Mouse (Mus musculus) liver, embryonic 14.5 days (tissue): ENCODE results near the gene Myh9. TPM values are rescaled to one million over a fixed set of nuclear protein-coding genes. Genes with fewer than 3 reads are reported as not detected.

Experiments
- ATAC-seq: fragments of 200-750 bp; cut with Nextera tagmentation; 2 replicates; pipeline ENCODE4 v1.8.0; 2017; ENCODE audit warnings: moderate number of reproducible peaks, mild to moderate bottlenecking, moderate library complexity; ENCODE audit not compliant: insufficient read depth
- DNase-seq, 3 experiments: peaks; one replicate each; pipeline ENCODE4 v3.0.0-alpha.2; 2012 to 2013; ENCODE audit warnings: low read depth in 3 of 3, low spot score in 3 of 3
- H3K27ac ChIP-seq: fragments of 300-500 bp; sonication (generic); 2 replicates; pipeline ENCODE4 v1.5.1; 2014; ENCODE audit warnings: moderate library complexity, mild to moderate bottlenecking, control low read depth, inconsistent platforms
- H3K27me3 ChIP-seq: fragments of 300-500 bp; sonication (generic); 2 replicates; pipeline ENCODE4 v1.6.1; 2014; ENCODE audit warnings: mild to moderate bottlenecking, low read length, moderate library complexity; ENCODE audit not compliant: control insufficient read depth, insufficient read depth
- H3K36me3 ChIP-seq: fragments of 300-500 bp; sonication (generic); replicated peaks from 2 replicates; pipeline ENCODE4 v1.6.1; 2014; ENCODE audit warnings: low read depth; ENCODE audit not compliant: control insufficient read depth, insufficient read depth
- H3K4me1 ChIP-seq, 2 experiments: fragments of 200-500 bp in 1 of 2; fragments of 300-500 bp in 1 of 2; sonication (generic) in 1 of 2; replicated peaks; 2 replicates each; pipeline ENCODE4 v1.6.1; 2012 to 2014; ENCODE audit warnings: antibody characterized with exemption in 1 of 2, inconsistent platforms in 1 of 2, low read length in 1 of 2; ENCODE audit not compliant: control insufficient read depth in 2 of 2, insufficient read depth in 2 of 2
- H3K4me2 ChIP-seq: fragments of 300-500 bp; sonication (generic); 2 replicates; pipeline ENCODE4 v1.6.1; 2014; ENCODE audit warnings: low read depth, mild to moderate bottlenecking, control low read depth, moderate library complexity
- H3K4me3 ChIP-seq, 2 experiments: fragments of 200-500 bp in 1 of 2; fragments of 300-500 bp in 1 of 2; sonication (generic) in 1 of 2; 2 replicates each; pipeline ENCODE4 v1.5.1; 2012 to 2014; ENCODE audit warnings: low read depth in 2 of 2, low read length in 2 of 2, mild to moderate bottlenecking in 2 of 2, control low read depth in 1 of 2, inconsistent platforms in 1 of 2, moderate library complexity in 1 of 2; ENCODE audit not compliant: insufficient read depth in 1 of 2
- H3K9ac ChIP-seq: fragments of 300-500 bp; sonication (generic); replicated peaks from 2 replicates; pipeline ENCODE4 v1.6.1; 2014; ENCODE audit warnings: mild to moderate bottlenecking, control low read depth, moderate library complexity
- H3K9me3 ChIP-seq: fragments of 300-500 bp; sonication (generic); 2 replicates; pipeline ENCODE4 v1.6.1; 2016; ENCODE audit warnings: low read length, mixed read lengths; ENCODE audit not compliant: control insufficient read depth
- CTCF ChIP-seq: IDR thresholded peaks from 2 replicates; pipeline ENCODE4 v1.5.1; 2016; ENCODE audit warnings: antibody characterized with exemption, low read depth, control low read depth
- EP300 ChIP-seq: IDR thresholded peaks from 2 replicates; pipeline ENCODE4 v1.6.1; 2016; ENCODE audit warnings: antibody characterized with exemption, low read depth
- WGBS: fragments of 180-500 bp; shearing (Covaris S2); extraction: QIAGEN DNeasy Blood & Tissue Kit; methylation state at CpG from one replicate; pipeline ENCODE4 v1.1.7; 2014; ENCODE audit not compliant: insufficient replicate concordance; 5-methylcytosine and 5-hydroxymethylcytosine counted together
- polyA plus RNA-seq, 2 experiments: library from polyadenylated mRNA; depleted of rRNA in 1 of 2; stranded (reverse) in 1 of 2; unstranded in 1 of 2; fragments of >200 nt; fragmentation: Nextera tagmentation in 1 of 2; extraction: Ambion mirVana in 1 of 2; gene quantifications; 2 replicates each; pipeline versions ENCODE4 v1.2.1 to v1.2.3; 2012 to 2014

Myh9 gene
- polyA plus RNA-seq, 2 experiments, result 21.3 to 21.9 TPM

- DNase-seq (no peak), ATAC-seq (0 out of 2 replicates have a peak, but pooled peaks have one; percentile 14)
- Histone ChIP-seq H3K4me1 (peaks cover 0 to 36% of the 10 kb centered on the region in 2 experiments; a peak in 3 of 4 replicates), H3K36me3 (peaks cover 14% of the 10 kb centered on the region), H3K27ac (no peak overlapping the region), H3K4me3 (no peak overlapping the region), H3K4me2 (no peak overlapping the region), H3K27me3 (no peaks in the 10 kb centered on the region), H3K9ac (no peak overlapping the region; the same call in 1 of the 2 replicates), H3K9me3 (no peaks in the 10 kb centered on the region)
- TF ChIP-seq EP300 (no peak), CTCF (peak; percentile 34)
- WGBS, result 70% methylated on average over 6 of the region's 6 CpGs
Observed at GRCm38 (mm10) chr15:77813639-77814375, 28.2 kb downstream of the Myh9 start.

- Histone ChIP-seq H3K36me3 (peaks cover 18% of the 10 kb centered on the region), H3K4me2 (no peak overlapping the region)
Observed at GRCm38 (mm10) chr15:77812578-77812977, 29.4 kb downstream of the Myh9 start.

GRCm38 (mm10) chr15:77811099-77811760, 30.7 kb downstream of the Myh9 start:
- no peak for TF ChIP-seq EP300
- no peak for TF ChIP-seq CTCF
- WGBS, result 76% methylated on average over 11 of the region's 11 CpGs
- Histone ChIP-seq H3K36me3 (peaks cover 30% of the 10 kb centered on the region), H3K4me2 (no peak overlapping the region), H3K4me1 (peaks cover 0 to 15% of the 10 kb centered on the region in 2 experiments; a peak in 3 of 4 replicates), H3K9ac (no peak overlapping the region), H3K4me3 (no peak overlapping the region), H3K27me3 (no peaks in the 10 kb centered on the region), H3K9me3 (no peaks in the 10 kb centered on the region), H3K27ac (no peak overlapping the region)
- DNase-seq (no peak), ATAC-seq (no peak)

More at GRCm38 (mm10) chr15:77812578-77812977, 29.4 kb downstream of the Myh9 start:
- no peak for TF ChIP-seq EP300
- TF ChIP-seq CTCF, result no peak
- H3K4me3 ChIP-seq, result no peak overlapping the region
- H3K4me1 ChIP-seq, result peaks cover 0 to 27% of the 10 kb centered on the region in 2 experiments; a peak in 3 of 4 replicates
- 74% methylated on average over 10 of the region's 10 CpGs for WGBS
- ATAC-seq, result no peak
- H3K27me3 ChIP-seq, result no peaks in the 10 kb centered on the region
- no peaks in the 10 kb centered on the region for H3K9me3 ChIP-seq
- no peak for DNase-seq
- no peak overlapping the region for H3K27ac ChIP-seq
- H3K9ac ChIP-seq, result no peak overlapping the region

DNA sequence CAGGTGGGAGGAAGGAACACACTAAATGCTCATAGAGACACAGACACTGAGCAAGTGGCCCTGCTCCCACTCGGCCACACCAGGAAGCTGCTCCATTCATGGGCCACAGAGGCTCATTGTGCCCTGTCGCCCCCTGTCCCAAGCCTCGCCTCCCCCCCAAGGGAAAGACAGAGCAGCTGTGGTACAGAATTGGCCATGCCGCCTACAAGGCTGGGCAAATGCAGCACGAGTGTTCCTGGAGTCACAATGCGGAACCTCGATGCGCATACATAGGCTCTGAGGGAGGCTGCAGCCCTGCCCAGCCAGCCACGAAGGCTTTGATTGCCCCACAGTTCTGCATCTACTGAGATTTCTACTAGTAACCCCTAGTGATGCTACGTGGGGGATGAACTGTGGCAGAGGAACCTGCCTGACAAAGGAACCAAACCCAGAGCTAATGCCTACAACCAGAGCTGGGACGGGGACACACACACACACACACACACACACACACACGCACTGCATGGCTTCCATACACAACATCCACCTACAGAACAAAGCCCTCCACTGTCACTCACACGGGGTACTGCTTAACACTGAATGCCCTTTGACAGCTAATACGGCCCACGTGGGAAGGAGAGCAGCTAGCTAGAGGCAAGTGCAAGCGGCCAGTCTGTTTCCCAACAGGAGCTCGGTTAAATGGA, 31.4 kb downstream of the Myh9 start:
- no peak overlapping the region for H3K27ac ChIP-seq
- 81% methylated on average over 17 of the region's 17 CpGs for WGBS
- peaks cover 0 to 11% of the 10 kb centered on the region in 2 experiments; a peak in 3 of 4 replicates for H3K4me1 ChIP-seq
- no peak overlapping the region for H3K4me3 ChIP-seq
- H3K27me3 ChIP-seq, result no peaks in the 10 kb centered on the region
- no peak for TF ChIP-seq EP300
- H3K9me3 ChIP-seq, result no peaks in the 10 kb centered on the region
- DNase-seq (no peak), ATAC-seq (no peak)
- no peak overlapping the region for H3K9ac ChIP-seq
- H3K4me2 ChIP-seq, result no peak overlapping the region
- H3K36me3 ChIP-seq, result peaks cover 34% of the 10 kb centered on the region

DNA sequence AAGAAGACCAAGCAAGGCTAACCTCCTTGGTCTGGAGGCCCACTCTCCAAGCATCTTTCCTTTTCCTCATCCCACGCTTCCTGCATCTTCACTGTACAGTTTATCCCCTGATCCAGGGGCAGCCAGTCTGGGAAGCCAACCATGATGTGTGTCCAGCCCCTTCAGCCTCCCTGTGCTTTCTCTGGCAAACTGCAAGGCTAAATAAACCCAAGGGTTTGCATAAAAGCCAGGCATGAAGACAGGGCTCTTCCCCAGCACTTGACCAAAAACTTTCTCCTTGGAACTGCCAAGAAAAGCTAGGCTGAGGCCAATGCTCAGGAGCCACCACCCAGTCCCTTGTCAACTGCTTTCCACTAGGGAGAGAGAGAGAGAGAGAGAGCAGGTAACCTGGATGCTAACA, 32.5 kb downstream of the Myh9 start:
- WGBS, result 100% methylated on average over 1 of the region's 1 CpGs
- Histone ChIP-seq H3K27me3 (no peaks in the 10 kb centered on the region), H3K9me3 (no peaks in the 10 kb centered on the region), H3K9ac (no peak overlapping the region), H3K36me3 (peaks cover 44% of the 10 kb centered on the region), H3K27ac (no peak overlapping the region), H3K4me1 (peaks cover 0 to 4% of the 10 kb centered on the region in 2 experiments; a peak in 3 of 4 replicates), H3K4me2 (no peak overlapping the region), H3K4me3 (no peak overlapping the region)
- TF ChIP-seq EP300 (no peak), CTCF (no peak)
- no peak for DNase-seq
- no peak for ATAC-seq
